Mouse (Mus musculus): Measurements from ENCODE around the gene Col11a1.

Gene Col11a1

DNA sequence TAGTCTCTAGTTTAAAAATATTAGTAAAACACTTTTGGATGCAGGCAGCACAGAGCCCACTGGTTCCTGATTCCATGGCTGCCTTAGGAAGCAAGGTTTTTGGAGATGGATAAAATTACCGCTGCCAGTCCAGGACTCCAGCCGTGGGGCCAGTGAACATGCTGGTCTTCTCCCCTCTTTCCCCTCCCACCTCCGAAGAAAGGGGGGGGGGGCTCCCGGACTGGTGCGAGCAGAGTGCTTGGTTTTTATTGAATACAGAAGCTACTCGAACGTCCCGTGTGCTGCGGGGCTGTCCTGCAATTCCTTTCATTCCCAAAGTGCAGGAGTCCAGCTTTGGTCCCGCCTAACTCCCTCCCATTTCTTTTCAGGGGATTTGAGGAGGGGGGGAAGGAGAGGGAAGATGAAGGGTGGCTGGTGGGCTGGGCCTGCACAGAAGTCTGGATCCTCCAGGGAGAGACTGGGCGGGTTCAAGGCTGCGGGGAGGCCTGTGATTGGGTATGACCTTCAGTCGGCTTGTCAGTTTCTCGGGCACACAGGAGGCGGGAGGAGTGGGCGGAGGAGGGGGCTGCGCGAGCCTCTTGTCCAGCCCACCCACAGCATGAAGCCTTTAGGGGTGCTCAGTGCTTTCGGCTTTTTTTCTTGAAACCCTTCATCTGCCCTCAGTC lies at the start of gene Col11a1:
Gene Col11a1 (plus strand): TSS at position 570 of the 665 bp plus-strand sequence.
- no peak for DNase-seq (ENCODE audit: low spot score)

DNA sequence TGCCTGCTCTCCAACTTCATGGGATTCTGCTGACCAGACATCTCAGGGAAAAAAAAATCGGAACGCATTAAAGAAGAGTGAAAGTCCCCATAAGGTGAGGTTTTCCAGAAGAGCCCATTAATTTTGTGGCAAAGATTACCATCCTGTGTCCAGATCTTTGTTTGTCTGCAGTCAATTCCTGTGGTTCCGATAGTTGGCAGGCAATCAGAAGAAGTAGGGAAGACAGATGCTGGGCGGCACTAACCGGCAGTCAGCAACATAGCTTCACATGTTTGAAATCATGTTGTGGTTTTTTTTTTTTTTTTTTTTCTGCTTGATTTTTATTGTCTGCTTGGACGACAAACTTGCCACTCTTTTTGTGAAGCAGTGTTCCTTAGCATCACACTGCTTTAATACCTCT lies 39.4 kb upstream of the Col11a1 start:
- no peak for DNase-seq (ENCODE audit: low spot score)

DNA sequence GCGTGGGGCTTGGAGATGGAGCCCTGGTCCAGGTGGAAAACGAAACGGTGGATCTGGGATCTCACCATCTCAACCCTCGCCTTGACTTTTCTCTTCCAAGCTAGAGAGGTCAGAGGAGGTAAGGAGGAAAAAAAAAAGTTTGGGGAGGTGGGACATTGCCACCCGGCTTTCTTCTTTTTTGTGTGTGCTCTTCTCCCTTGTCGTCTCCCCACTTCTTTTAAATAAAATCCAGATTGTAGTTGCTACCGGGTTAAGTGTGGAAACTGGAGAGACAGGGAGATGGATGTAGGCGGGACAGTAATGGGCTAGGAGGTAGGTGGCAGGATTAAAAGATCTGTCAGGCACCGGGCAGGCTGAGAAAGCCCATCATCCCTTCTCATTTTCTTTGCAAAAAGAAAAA lies 546 bp downstream of the Col11a1 start:
- DNase-seq (ENCODE audit: low spot score), result no peak

DNA sequence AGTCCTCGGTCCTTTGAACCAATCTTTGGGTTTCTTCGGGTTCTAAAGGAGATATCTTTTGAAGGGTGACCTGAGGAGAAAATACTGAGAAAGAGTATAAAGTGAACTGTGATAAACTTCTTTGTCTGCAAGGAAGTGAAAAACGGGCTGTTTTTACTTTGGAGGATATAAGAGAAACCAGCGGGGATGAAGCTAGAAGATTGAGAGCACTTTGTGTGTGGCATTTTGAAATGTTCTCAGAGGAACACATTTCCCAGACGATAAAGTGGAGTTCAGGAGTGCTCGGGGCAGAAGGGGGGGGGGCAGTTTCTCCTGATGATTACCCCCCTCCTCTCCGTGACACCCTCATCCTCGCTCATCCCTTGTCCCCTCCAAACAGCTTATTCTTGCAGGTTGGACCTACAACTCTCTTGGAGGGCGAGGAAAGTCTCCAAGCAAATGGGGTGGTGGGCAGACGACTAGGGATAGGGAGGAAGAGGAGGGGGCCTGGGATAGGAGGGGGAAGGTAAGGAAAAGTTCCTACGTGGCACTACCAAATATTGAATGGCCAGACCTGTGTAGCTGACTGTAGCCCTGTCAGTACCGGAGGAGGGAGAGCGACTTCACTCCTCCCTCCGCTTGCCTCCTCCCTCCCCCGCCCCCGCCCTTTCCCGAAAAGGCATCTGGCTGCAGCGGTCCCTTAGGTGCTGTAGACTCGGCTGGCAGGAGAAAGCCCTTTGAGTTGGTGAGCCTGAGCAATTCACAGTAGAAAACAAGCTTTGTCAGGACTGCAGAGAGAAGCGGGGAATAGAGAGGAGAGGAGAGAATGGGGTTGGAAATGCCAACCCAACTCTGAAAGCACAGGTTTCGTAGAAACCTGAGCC lies 1.2 kb downstream of the Col11a1 start:
- DNase-seq (ENCODE audit: low spot score), result no peak

DNA sequence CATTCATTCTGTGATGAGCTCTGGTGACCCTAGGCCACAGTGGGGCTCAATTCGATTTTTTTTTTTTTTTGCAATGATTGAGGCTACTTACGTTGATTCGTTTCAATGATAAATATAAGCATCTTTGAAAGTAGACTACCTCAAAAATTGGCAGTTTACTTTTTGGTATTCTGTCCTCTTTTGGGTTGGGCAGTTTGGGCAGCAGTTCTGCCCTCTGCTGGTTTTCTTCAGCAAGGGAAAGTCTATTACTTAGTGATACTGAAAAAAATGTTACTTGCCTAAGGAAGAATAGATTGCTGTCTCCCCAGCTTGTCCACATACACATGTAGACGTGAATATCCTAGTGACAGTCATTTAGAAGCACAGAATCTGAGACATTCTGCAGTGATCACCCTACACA lies 2.0 kb downstream of the Col11a1 start:
- DNase-seq (ENCODE audit: low spot score), result no peak

DNA sequence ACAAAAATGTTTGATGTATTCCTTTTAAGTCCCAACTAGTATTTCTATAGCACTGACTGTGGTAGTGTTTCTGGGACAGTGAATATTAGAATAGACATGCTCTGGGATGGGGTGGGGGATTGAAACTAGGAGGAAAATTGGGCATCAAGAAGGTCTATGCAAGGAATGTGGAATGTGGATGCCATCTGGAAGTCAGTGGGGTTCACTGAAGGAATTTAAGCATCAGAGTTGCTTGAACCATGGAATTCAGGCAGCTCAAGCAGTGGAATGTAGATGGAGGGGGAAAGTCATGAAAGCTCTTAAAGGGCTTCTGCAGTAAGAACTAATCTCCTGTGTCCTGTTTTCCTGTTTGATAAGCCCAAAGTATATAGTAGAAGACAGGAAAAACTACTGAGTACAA lies 22.1 kb downstream of the Col11a1 start:
- no peak for DNase-seq (ENCODE audit: low spot score)

DNA sequence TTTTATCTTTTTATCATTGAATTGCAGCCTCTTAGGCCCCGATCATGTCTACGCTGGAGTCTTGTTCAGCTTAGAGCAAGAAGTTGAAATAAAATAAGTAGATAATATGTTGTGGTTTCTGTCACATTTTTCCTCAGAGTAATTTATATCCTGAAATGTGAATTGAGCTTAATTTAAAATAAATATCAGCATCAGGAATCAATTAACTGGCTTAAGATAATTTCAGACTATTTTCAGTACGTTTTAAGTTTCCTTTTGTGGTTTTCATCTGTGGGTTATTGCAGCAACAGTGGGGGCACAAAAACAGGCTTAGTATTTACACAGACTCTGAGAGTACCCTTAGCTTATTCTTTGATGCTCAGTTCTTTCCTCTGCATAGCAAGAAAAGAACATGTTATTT lies 23.2 kb downstream of the Col11a1 start:
- no peak for DNase-seq (ENCODE audit: low spot score)

DNA sequence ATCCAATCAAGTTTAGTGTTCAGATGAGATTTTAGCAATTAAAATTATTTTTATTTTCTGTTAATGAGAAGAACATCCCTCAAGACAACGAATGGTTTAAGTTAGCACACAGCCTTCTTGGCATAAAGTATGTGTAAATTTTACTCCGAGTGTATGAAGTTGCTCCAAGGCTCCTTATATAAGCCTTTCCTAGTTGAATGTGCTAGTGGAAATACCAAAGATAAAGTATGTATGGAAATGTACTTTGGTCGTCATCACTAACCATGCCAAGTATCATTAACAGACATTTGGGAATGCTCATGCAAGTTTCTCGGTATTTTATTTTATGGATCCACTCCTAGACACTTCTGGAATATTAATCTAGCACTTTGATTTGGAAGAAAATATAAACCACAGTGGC lies 34.8 kb downstream of the Col11a1 start:
- no peak for DNase-seq (ENCODE audit: low spot score)

DNA sequence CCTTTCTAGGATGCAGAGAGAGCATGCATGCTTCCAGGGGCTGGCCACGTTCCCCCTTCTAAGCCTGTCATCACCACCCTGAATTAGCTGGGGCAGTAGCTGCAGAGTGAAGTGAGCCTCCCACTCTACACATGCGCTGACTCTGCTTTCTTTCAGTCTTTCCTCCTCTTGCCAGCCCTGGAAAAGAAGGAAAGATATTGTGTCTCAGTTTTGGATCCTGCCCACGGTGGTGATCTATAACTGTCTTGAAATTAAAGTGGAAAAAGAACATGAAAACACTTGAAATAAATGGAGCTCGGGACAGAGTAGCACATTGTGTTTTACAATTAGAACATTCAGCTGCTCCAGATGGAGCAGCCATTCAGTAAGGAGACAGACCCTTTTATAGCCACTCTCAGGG lies 35.2 kb downstream of the Col11a1 start:
- no peak for DNase-seq (ENCODE audit: low spot score)

DNA sequence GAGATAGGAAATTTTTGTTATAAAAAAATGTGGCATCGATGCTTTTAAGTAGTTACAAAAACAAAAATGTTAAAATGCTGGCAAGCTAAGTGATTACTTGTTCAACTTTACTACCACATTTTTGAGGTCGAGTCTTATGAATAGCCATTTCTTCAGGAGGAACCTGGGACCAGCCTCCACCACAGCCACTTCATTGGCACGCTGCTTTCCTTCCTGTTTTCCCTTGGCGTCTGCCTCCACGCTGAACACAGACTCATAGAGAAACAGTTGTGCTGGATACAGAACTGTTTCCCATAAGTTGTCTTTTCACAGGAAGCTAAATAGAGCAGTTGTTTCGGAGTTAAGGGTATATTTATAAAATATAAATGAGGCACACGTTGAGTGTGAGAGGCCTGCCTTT lies 69.0 kb downstream of the Col11a1 start:
- DNase-seq (ENCODE audit: low spot score), result no peak

DNA sequence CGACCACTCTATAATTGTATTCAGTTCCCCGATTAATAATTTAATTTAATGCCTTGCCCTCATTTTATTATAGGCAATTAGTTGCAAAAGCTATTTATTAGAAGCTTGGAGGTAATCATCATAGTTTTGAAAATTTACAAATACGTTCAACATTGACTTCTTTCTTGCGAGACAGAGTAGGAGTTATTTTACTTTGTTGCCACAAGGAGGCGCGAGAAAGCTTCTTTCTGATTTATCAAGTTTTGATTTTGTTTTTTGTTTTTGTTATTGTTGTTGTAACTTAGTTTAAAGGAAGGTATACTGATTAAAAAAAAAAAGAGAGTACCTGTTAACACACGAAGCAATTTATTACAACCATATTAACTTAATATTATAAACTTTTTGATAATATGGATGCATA lies 76.8 kb downstream of the Col11a1 start:
- no peak for DNase-seq (ENCODE audit: low spot score)

DNA sequence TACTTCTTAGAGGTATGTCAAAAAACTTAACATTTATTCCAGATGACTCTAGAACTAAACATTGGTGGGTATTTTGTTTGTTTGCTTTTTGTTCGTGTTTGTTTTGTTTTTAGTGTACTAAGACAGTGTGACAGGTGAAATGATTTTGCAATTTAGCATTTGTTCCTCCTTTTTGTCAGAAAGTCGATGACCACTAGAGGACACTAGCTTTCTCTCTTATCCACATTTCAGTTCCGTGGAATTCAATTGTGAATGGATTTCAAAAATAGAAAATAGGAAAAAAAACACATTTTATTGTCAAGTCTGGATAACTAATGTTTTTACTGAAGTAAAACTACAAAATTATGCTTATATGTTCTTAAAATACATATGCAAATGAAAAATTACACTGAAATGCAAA lies 116.8 kb downstream of the Col11a1 start:
- DNase-seq (ENCODE audit: low spot score), result no peak

DNA sequence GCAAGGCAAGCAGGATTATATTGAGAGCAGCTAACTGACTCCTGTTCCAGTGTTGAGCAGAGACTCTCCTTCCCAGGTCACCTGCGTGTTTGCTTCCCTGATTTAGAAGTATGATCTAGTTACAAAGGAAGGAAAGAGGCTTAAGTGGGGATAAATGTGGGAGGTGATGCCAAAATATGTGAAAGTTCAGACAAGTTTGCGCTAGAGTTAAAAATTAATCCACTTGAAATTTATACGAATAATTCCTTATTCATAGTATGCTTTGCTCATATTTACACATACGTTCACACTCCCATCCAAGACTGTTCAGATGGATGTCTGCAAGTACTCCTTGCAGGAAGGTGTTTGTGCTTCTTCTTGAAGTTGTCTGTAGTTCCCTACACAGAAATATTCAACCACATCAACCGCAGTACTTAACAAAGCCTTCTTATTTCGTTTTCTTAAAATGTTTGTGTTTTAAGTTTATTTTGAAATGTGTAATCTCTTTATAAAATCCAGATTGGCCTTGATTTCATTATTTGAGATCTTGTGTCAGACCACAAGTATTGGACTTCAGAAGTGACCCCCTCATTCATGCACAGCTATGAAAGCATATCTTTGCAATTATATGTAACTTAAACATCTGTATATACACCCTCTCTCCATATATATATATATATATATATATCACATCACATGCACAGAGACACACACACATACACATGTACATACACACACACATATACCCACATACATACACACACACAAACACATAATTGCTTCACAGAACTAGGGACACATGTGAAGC lies 167.8 kb downstream of the Col11a1 start:
- no peak for DNase-seq (ENCODE audit: low spot score)

DNA sequence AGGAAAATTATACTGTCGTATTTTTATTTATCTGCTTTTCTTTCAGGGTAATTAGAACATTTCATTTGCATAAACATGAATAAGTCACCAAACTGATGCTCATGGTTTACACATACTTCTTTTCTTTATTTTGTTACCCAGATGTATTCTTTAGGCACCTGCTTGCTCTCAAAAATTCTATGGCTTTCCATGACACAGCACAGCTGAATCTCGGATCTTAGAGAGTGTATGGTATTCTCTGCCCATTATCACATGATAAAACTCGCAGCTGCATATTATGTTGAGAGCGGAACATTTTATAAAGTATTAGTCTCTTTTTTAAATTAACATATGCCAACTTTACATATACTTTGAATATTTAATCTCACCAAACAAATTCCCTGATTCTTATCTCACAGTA lies 181.9 kb downstream of the Col11a1 start:
- DNase-seq (ENCODE audit: low spot score), result no peak

DNA sequence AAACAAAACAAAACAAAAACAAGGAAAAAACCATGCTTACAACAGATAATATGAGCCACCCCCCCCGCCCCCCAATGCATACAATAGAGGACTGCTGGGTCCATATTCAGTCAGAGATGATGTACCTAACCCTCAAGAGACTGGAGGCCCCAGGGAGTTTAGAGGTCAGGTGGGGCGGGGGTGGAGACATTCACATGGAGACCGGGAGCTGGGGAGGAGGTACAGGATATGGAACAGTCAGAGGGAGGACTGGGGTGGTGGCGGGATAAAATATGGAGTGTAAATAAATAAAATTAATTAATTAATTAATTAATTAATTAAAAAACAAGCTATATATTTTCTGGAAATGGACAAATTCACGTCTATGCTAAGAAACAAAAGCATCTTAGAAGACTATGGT lies 185.8 kb downstream of the Col11a1 start:
- no peak for DNase-seq (ENCODE audit: low spot score)

DNA sequence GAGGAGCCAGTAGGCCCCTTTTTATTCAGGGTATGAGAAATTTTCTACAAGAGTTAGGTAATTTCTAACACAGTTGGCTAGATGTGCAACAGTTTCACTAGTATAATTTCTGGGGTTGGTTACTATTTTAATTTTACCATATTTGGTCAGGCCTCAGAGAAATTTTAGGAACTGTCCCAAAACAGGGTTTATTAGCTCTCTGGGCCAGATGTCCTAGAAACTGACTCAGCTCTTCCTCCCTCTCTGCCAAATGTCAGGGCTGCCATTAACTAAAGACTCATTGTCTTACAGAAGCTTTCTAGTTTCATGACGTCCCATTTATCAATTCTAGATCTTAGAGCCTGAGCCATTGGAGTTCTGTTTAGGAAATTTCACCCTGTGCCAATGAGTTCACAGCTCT lies 199.2 kb downstream of the Col11a1 start:
- DNase-seq (ENCODE audit: low spot score), result no peak

All from spleen, adult 12 weeks (tissue).